Mouse (Mus musculus): ENCODE measurements around the gene Immp2l. TPM values are rescaled to one million over a fixed set of nuclear protein-coding genes. Genes with fewer than 3 reads are reported as not detected.
A peak's percentile ranks its signal among the peaks of the same experiment; 100 is the strongest.

The Immp2l gene
- total RNA-seq, 2 experiments from 2014 or later, result 0.37 to 1.5 TPM

DNA sequence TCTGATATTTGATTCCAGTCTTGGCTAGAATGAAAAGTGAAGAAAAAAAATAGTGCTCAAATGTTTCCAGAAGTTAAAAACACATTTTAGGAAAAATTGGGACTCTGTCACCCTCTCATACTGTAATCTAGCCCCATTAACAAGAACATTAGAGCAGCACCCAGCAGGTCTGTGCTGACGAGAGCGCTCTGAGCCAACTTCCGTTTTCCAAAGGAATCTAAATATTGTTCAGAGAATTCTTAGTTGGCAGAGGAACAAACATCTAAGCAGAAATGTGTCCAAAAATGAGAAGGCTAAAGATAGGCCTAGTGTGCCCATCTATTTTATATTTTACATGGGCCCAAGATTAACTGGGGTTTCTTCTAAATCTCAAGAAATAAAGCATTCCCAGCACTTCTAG lies 486.7 kb downstream of the Immp2l start:
- ATAC-seq (ENCODE audit: poor library complexity, severe bottlenecking), result no peak

DNA sequence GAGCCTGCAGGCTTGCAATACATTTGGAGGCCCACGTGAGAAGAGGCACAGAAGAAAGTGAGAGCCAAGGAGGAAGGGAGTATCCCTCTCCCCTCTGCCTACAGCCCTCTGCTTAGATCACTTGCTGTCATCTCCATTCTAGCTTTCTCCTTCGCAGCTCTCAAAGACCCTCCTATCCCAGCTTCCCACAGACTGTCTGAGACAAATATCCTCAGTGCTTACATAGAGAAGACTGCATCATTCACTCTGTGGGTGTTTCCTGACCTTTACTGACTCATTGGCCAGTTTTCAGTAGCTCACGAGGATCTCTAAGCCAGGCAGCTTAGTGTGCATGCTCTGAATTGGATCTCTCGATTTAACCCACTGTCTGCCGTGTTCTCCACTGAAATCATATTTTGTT lies 495.0 kb downstream of the Immp2l start:
- ATAC-seq (ENCODE audit: poor library complexity, severe bottlenecking), result no peak

DNA sequence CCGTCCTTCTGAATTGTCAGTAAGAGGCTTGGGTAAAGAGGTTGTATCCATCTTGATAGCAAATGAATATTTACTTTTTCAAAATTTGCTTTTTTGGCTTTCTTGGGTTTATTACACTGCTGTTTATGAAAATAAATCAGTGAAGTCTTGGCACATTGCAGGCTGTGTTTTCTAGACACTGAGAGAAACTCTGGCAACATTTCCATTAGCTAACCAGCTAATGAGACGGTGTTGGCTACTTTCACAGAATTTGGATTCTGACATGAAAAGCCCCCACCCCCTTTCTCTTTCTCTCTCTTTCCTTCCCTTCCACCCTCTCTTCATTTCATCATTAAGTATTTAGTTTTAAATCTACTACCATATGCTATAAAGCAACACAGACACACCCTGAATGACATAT lies 496.4 kb downstream of the Immp2l start:
- no peak for ATAC-seq (ENCODE audit: poor library complexity, severe bottlenecking)

DNA sequence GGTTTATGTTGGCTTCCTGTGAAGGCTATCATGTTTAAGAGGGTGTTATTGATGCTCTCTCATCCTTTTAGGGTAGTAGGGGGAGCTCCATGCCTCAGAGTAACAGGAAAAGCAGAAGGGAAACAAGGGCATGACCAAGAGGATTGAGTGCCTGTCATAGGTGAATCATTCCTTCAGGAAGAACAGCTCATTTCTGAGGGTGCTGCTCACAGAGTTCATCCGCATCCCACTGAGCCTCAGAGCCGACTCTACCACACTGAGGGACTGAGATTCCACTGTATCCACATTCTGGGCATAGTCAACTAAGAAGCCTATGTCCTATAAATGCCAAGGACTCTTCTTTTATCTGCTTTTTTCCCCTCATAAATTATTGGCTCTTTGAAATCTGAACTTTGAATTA lies 497.8 kb downstream of the Immp2l start:
- ATAC-seq (ENCODE audit: poor library complexity, severe bottlenecking), result no peak

DNA sequence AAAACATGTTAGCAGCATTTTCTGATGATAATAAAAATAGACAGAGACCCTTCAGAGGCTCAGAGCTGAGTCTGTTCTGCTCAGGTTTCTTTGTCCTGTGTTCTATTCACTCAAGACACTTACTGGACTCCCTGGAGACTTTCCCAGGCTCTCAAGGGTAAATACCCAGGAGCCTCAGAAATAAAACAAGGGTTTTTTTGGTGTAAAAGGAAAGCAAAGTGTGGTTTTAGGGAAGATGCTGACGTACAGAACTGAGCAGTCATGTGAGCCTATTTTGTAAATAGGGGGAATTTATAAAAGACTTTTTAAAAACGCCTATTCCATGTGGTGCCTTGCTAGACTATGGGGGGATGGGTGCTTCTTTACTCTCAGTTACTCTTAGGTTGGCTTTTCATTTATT lies 502.8 kb downstream of the Immp2l start:
- ATAC-seq (ENCODE audit: poor library complexity, severe bottlenecking), result no peak

DNA sequence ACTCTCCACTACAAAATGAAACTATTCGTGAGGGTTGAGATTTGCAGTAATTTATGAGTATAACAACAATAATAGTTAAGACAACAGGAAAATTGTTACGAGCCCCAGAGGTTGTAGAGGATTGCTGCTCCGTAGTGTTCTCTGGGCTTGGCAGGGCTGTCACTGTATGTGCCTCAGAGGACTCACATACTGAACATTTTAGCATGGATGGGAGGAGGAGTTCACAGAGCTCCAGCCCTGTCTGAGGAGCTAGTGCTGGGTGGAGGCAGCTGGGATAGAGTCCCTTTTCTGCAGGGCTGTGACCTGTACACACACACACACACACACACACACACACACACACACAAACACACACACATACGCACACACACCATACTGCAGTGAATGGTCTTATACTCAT lies 504.5 kb downstream of the Immp2l start:
- ATAC-seq (ENCODE audit: poor library complexity, severe bottlenecking), result no peak

DNA sequence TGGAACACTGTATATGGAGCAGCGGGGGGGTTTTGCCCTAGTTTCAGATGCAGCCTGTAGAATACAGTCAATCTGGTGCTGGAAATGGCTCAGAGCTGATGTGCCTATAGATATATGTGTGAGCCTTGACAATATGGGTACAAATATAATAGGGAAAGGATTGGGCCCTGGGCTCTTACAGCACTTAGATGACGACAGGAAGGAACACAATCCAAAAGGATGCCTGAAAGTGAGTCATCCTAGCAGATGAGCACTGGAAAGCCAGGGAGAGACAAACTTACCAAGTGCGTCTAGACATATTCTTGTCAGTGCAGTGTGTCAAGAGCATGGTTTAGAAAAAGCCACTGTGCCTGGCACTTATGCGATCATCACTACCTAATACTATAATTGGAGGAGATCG lies 516.1 kb downstream of the Immp2l start:
- ATAC-seq (ENCODE audit: poor library complexity, severe bottlenecking), result no peak

DNA sequence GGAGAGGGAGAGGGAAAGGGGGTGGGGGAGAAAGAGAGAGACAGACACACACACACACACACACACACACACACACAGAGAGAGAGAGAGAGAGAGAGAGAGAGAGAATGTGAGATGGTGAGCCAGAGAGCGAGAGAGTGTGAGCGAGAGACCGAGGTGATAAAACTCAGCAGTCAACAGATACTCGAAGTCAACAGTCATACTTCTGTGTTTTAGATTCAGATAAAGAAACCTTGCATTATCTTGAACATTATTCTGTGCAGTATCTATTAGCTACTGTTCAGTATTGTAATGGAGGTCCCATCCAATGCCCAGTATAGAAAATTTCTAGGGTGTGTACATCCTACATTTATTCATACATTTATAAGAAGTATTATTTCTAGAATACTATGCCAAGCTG lies 527.7 kb downstream of the Immp2l start:
- no peak for ATAC-seq (ENCODE audit: poor library complexity, severe bottlenecking)

DNA sequence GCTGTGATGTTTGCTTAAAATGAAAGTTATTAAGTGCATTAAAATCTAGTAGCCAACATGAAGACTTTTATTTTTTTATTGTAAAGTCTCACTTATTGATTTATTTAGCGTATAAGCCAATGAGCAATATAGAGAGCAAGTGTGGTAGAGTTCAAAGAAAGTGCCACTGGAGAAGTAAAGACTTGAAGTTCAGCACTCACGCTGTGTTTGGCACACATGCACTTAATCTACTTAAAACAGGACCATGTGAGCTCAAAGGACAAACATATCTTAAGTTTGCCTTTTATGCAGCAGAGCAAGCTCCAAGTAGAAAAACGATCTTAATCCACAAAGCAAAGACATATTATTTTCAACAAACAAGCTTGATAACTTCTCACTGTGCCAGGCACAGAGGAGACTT lies 533.9 kb downstream of the Immp2l start:
- ATAC-seq (ENCODE audit: poor library complexity, severe bottlenecking), result no peak

DNA sequence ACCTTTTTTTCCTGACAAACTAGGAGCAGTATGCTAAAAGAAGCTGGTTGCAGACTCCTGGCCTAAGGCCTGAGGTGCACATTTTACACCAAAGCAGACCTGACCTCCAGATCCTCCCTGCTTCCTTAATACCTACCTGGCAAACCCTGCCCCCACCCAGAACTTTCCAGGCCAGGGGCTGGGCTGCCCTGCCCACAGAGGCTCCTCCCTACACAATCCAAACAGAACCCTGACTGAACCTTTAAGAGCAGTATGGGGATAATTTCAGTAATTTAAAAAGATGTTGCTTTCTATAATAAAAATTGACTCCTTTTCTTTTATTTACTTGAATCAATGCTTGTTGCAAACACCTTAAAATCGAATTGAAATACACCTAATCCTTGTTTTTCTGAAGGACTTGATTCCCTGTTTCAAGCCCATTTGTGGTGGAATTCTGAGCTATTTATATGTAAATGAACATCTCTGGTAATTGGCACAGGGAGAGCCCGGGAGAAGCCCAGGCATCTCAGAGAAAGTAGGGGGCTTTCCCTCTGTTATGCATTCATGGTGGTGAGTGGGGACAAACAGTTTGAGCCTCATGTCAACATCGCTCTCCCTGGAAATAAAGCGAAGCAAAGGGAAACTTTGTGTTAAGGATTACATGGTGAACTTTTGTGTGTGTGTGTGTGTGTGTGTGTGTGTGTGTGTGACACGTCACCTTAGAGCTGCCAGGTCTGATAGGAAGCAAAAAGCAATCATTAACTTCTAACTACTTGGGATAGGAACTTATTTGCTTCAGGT lies 535.3 kb downstream of the Immp2l start:
- no peak for ATAC-seq (ENCODE audit: poor library complexity, severe bottlenecking)

DNA sequence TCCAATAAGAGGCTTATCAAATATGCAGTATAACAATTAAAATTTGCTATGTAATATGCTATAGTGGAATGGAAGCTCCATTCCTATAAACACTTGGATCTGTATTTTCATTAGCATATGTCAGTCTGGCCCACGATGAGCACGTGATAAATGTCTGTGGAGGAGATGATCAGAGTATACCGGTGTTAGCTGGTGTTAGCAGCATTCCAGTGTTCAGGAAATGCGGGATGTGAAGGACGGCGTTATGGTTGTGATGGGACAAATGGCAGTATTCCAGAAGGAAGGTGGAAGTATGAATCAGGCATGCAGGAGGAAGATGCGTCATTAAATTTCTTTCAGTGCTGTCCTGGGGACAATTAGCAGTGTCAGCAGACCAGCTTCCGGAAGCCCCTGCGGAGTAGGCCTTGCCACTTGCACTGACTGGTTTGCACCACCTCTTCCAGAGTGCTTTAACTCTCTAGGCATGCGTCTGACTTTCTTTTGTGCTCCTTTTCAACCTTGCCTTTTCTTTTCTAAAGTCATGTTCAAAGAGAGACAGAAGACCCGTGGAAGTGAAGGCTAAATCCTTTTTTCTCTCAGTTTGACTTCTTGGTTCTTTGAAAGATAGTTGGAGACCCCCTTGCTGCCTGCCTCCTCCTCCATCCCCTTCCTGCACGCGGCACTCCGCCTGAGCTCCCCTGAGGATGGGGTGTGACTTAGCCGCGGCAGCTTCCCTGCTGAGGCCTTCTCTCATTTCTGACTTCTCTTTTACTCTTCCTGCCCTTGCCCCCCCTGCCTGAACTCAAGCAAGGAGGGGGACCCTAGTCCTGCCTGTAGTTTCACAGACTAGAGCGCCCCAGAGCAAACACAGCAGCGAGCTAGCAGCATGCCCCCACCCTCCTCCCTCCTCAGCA lies 541.9 kb downstream of the Immp2l start:
- peak; percentile 49 for ATAC-seq (ENCODE audit: poor library complexity, severe bottlenecking)

DNA sequence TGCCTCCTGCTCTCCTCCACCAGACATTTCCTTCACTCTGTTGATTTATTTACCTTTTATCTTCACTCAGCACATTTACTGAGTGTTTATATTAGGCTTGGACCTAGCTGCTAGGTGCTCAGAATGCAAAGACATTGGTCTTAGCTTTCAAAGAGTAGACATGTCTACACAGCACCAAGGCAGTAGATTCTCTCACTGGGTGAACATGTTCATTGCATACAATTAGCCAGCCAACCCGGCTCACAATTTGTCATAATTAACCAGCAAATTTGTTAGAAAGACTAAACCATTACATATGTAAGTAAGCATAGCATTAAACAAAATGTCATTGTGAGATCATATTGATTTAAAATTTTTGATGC lies 542.5 kb downstream of the Immp2l start:
- ATAC-seq (ENCODE audit: poor library complexity, severe bottlenecking), result no peak

DNA sequence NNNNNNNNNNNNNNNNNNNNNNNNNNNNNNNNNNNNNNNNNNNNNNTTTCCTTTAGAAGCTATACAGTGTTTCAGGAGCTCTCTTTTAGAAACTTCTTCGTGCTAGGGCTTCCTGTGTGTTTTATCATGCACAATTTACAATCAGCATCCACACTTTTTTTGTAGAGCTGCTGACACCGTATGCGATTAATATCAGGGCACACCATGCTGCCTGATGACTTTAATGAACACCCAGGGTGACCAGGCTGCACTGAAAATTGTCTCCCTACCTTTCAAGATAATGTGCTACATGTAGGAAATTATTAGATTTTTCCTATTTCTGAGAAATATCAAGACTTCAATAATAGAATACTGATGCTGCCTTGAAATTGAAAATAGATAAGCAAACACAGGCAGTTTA lies 549.9 kb downstream of the Immp2l start:
- no peak for ATAC-seq (ENCODE audit: poor library complexity, severe bottlenecking)

DNA sequence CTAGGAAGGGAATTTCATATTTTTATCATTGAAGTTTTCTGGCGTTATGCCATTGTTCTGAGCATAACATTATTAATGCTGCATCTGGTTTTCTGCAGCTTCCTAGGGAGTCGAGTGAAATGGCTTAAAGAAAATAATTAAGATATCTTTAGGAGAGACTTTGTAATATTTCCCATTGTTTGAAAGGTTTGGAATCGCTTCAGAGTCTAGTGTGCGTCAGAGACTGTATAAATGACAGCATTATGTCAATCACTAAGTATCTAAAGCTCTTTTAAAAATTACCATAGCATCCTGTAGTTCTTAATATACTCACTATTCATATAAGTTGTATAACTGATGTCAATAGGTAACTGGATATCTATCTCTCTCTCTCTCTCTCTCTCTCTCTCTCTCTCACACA lies 551.3 kb downstream of the Immp2l start:
- ATAC-seq (ENCODE audit: poor library complexity, severe bottlenecking), result no peak

DNA sequence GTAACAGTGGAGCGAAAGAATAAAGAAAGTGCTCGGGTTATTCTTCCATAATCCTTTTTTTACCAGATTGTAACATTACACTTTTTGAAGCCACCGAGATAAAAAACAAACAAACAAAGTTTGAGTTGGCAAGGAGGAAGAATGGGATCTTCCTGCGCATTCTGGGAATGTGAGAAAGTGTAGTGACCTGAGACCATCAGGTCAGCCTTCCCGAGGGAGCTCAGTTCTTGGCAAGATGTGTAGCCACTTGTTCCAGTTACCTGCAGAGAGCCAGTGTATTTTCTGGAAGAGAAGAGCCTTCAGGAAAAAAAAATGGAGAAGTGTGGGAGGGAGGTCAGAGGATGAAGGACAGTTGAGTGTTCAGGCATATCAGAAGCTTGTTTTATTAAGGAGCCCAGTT lies 569.5 kb downstream of the Immp2l start:
- no peak for ATAC-seq (ENCODE audit: poor library complexity, severe bottlenecking)

DNA sequence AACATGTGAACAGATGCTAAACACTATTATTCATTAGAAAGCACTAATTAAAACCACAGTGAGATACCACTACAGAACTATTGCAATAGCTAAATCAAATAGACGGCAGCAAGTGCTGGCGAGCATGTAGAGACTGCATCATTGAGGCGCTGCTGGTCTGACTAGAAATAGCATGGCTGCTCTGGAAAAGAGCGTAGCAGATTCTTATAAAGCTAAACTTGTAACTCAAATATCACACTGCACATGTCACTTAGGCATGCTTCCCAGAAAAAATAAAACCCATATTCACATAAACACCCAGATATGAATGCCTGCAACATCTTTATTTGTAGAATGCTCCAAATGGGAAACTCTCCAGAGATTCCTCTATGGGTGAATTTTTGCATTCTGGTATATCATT lies 570.1 kb downstream of the Immp2l start:
- no peak for ATAC-seq (ENCODE audit: poor library complexity, severe bottlenecking)

DNA sequence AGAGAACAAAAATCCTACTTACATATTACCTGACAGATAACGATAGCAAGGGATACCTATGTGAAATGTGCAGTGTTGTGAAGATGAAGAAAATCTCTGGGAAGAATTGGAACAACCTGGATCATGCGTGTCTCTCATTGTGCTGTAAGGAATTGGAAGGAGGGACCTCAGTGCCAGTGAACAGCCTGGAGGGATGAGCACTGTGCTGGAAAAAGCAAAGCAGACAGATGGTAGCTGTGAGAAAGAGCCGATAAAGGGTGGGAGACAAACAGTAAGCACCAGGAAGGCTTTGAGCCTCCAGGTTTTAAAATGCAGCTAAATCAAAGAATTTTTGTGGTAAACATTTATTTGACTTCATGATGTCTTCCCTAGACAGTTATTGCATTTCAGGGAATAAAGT lies 591.4 kb downstream of the Immp2l start:
- no peak for ATAC-seq (ENCODE audit: poor library complexity, severe bottlenecking)

DNA sequence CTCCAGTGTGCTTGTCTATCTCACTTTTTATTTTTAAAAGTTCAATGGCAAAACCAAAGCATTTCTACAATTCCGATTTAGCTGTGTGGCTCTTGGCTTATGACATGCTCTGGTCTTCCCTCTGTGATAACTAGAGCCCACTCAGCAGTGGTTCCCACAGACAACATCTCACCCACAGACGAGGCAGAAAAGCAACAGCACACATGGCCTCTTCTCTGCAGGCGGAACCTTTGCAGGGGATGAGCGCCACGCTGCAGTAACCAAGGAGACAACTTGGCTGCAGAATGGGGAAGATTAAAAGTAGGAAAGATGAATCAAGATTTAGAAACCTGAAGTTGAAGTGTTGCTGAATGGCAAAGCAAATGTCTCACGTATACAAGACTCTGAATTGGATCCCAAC lies 597.5 kb downstream of the Immp2l start:
- ATAC-seq (ENCODE audit: poor library complexity, severe bottlenecking), result no peak

DNA sequence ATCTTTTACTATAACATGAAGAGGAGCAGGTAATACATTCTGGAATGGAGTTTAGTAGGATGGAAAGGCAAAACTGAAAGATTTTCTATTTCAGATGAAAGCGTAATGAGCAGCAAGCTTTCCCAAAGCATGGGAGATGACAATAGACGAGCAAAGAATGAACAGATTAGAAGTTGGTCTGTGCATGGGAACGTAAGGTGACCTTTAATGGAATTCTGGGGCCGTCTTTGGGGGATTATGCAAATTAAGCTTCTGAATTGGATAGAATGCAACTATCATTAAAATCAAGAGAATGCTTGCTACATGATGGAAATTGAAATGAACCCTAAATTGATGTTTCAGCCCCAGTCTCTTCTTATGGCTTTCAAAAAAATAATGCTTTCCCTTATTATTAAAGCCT lies 619.4 kb downstream of the Immp2l start:
- no peak for ATAC-seq (ENCODE audit: poor library complexity, severe bottlenecking)

DNA sequence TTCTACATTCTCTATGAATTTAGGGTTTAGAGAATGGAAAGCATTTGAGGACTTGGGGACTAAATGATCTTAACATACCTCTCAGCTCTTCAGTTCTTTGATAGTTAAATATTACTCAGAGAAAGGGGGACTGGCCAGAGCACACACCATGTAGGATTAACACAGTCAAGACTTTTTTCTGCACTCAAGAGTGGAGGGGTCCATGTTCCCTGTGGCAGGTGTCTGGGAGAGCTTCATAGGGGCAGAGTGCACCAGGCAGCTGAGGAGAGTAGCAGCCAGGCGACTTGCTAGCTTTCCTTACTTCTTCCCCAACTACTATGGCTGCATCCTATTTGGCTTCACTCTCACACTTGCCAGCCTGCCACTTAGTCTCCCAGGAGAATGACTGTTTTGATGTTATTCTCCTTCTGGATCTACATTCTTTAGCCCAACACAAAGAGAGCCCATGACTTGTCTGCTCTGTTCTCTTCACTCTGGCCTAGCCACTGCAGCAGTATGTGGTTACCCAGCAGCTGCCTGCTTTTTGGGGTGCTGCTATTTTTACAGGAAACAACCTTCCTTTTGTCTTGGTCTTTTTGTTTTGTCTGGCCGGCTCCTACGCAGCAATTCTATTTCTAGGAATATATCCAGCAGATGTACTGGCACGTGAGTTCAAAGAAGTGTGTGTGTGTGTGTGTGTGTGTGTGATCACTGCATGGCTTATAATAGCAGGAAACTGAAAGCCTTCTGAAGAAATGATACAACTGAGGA lies 621.1 kb downstream of the Immp2l start:
- no peak for ATAC-seq (ENCODE audit: poor library complexity, severe bottlenecking)

DNA sequence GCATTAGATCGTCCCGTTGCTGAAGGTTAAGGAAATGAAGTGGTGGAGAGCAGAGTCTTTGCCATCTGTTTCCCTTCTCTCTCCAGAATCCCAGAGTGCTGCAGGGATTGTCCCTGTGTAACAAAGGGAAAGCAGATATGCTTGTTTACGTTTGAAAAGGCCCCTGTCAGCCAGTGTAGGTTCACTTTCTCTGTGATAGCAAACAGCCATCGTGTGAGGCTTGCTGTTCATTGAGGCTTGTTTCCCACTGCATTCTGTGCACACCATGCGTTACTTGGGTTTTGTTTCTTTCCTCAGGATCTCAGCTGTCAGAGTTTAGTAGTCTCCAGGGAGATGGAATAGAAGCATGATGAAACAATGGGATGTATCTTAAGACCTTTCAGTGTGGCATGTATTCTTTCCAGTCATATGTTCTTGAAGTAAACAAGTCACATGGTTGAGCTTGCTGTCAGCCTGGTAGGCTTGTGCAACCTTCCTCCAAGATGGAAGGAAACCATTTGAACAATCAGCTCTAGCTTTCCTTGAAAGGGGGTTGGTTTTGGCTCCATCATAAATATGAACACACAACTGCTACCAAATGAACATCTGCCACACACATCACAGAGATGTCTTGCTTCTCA lies 623.2 kb downstream of the Immp2l start:
- ATAC-seq (ENCODE audit: poor library complexity, severe bottlenecking), result no peak
